Mouse (Mus musculus): Measurements from ENCODE around the gene Bcas3. TPM values are rescaled to one million over a fixed set of nuclear protein-coding genes. Genes with fewer than 3 reads are reported as not detected.

Bcas3 gene
- polyA plus RNA-seq, 1 experiment, result 37.8 TPM

GRCm38 (mm10) chr11:85638696-85639495 lies 285.9 kb downstream of the Bcas3 start:
- no peaks in the 10 kb centered on the region for H3K4me1 ChIP-seq (ENCODE audit: control insufficient read depth, insufficient read depth, low read length)
- no peaks in the 10 kb centered on the region for H3K36me3 ChIP-seq (ENCODE audit: control insufficient read depth, insufficient read depth, low read length, poor library complexity, severe bottlenecking)
- no peaks in the 10 kb centered on the region for H3K27me3 ChIP-seq (ENCODE audit: control insufficient read depth, insufficient read depth, low read length, poor library complexity, severe bottlenecking)
- no peak overlapping the region for H3K4me3 ChIP-seq (ENCODE audit: low read depth, low read length)
- no peak overlapping the region for H3K27ac ChIP-seq (ENCODE audit: insufficient read depth, low read length)
- no peaks in the 10 kb centered on the region for H3K9me3 ChIP-seq (replicated peaks; ENCODE audit: control insufficient read depth, insufficient read depth, low read length, poor library complexity, severe bottlenecking)
- TF ChIP-seq POLR2A (IDR thresholded peaks at IDR 0.05; ENCODE audit: insufficient read depth, low read length) (no peak), EP300 (IDR thresholded peaks at IDR 0.05; ENCODE audit: insufficient read depth, low read depth, low read length) (no peak), CTCF (IDR thresholded peaks at IDR 0.05; ENCODE audit: low read depth, low read length) (no peak)
- H3K9ac ChIP-seq (ENCODE audit: low read depth, poor library complexity, severe bottlenecking), result no peak overlapping the region

DNA sequence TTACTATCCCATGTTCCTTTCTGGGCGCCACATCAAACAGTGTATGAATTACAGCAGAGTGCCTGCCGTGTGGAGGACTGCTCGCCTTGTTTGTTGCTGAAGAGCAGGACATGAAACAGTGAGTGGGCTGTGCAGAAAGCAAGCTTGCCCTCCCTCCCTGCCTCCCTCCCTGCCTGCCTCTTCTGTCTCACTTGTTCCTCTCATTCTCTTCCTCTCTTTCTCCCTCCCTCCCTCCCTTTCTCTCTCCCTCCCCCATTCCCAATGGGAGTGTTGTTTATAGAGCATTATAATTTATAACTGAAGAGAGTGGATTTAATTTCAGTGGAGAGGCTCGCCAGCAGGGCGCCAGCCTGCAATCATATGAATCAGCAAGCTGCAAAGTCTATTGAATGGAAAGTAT lies 287.7 kb downstream of the Bcas3 start:
- H3K27ac ChIP-seq (ENCODE audit: insufficient read depth, low read length), result no peak overlapping the region

GRCm38 (mm10) chr11:85641486-85641885 lies 288.5 kb downstream of the Bcas3 start:
- no peaks in the 10 kb centered on the region for H3K4me1 ChIP-seq (ENCODE audit: control insufficient read depth, insufficient read depth, low read length)
- H3K27ac ChIP-seq (ENCODE audit: insufficient read depth, low read length), result no peak overlapping the region
- H3K9ac ChIP-seq (ENCODE audit: low read depth, poor library complexity, severe bottlenecking), result no peak overlapping the region
- H3K4me3 ChIP-seq (ENCODE audit: low read depth, low read length), result no peak overlapping the region
- H3K9me3 ChIP-seq (replicated peaks; ENCODE audit: control insufficient read depth, insufficient read depth, low read length, poor library complexity, severe bottlenecking), result no peaks in the 10 kb centered on the region
- TF ChIP-seq CTCF (IDR thresholded peaks at IDR 0.05; ENCODE audit: low read depth, low read length), result no peak
- no peak for TF ChIP-seq EP300 (IDR thresholded peaks at IDR 0.05; ENCODE audit: insufficient read depth, low read depth, low read length)
- TF ChIP-seq POLR2A (IDR thresholded peaks at IDR 0.05; ENCODE audit: insufficient read depth, low read length), result no peak
- H3K27me3 ChIP-seq (ENCODE audit: control insufficient read depth, insufficient read depth, low read length, poor library complexity, severe bottlenecking), result no peaks in the 10 kb centered on the region
- H3K36me3 ChIP-seq (ENCODE audit: control insufficient read depth, insufficient read depth, low read length, poor library complexity, severe bottlenecking), result no peaks in the 10 kb centered on the region

More for the DNA sequence above, 287.7 kb downstream of the Bcas3 start:
- H3K4me1 ChIP-seq (ENCODE audit: control insufficient read depth, insufficient read depth, low read length), result no peaks in the 10 kb centered on the region
- no peak overlapping the region for H3K4me3 ChIP-seq (ENCODE audit: low read depth, low read length)
- no peaks in the 10 kb centered on the region for H3K9me3 ChIP-seq (replicated peaks; ENCODE audit: control insufficient read depth, insufficient read depth, low read length, poor library complexity, severe bottlenecking)
- no peak overlapping the region for H3K9ac ChIP-seq (ENCODE audit: low read depth, poor library complexity, severe bottlenecking)
- H3K27me3 ChIP-seq (ENCODE audit: control insufficient read depth, insufficient read depth, low read length, poor library complexity, severe bottlenecking), result no peaks in the 10 kb centered on the region
- H3K36me3 ChIP-seq (ENCODE audit: control insufficient read depth, insufficient read depth, low read length, poor library complexity, severe bottlenecking), result no peaks in the 10 kb centered on the region
- no peak for TF ChIP-seq POLR2A (IDR thresholded peaks at IDR 0.05; ENCODE audit: insufficient read depth, low read length)
- no peak for TF ChIP-seq CTCF (IDR thresholded peaks at IDR 0.05; ENCODE audit: low read depth, low read length)
- TF ChIP-seq EP300 (IDR thresholded peaks at IDR 0.05; ENCODE audit: insufficient read depth, low read depth, low read length), result no peak

GRCm38 (mm10) chr11:85642591-85642990 lies 289.6 kb downstream of the Bcas3 start:
- Histone ChIP-seq H3K4me3 (ENCODE audit: low read depth, low read length) (no peak overlapping the region), H3K36me3 (ENCODE audit: control insufficient read depth, insufficient read depth, low read length, poor library complexity, severe bottlenecking) (no peaks in the 10 kb centered on the region), H3K9ac (ENCODE audit: low read depth, poor library complexity, severe bottlenecking) (no peak overlapping the region), H3K4me1 (ENCODE audit: control insufficient read depth, insufficient read depth, low read length) (no peaks in the 10 kb centered on the region), H3K9me3 (replicated peaks; ENCODE audit: control insufficient read depth, insufficient read depth, low read length, poor library complexity, severe bottlenecking) (no peaks in the 10 kb centered on the region), H3K27me3 (ENCODE audit: control insufficient read depth, insufficient read depth, low read length, poor library complexity, severe bottlenecking) (no peaks in the 10 kb centered on the region), H3K27ac (ENCODE audit: insufficient read depth, low read length) (no peak overlapping the region)
- TF ChIP-seq CTCF (IDR thresholded peaks at IDR 0.05; ENCODE audit: low read depth, low read length) (no peak), EP300 (IDR thresholded peaks at IDR 0.05; ENCODE audit: insufficient read depth, low read depth, low read length) (no peak), POLR2A (IDR thresholded peaks at IDR 0.05; ENCODE audit: insufficient read depth, low read length) (no peak)

- no peaks in the 10 kb centered on the region for H3K36me3 ChIP-seq (ENCODE audit: control insufficient read depth, insufficient read depth, low read length, poor library complexity, severe bottlenecking)
- no peaks in the 10 kb centered on the region for H3K27me3 ChIP-seq (ENCODE audit: control insufficient read depth, insufficient read depth, low read length, poor library complexity, severe bottlenecking)
- H3K4me3 ChIP-seq (ENCODE audit: low read depth, low read length), result no peak overlapping the region
- no peak overlapping the region for H3K27ac ChIP-seq (ENCODE audit: insufficient read depth, low read length)
- TF ChIP-seq EP300 (IDR thresholded peaks at IDR 0.05; ENCODE audit: insufficient read depth, low read depth, low read length) (no peak), CTCF (IDR thresholded peaks at IDR 0.05; ENCODE audit: low read depth, low read length) (no peak), POLR2A (IDR thresholded peaks at IDR 0.05; ENCODE audit: insufficient read depth, low read length) (no peak)
- H3K4me1 ChIP-seq (ENCODE audit: control insufficient read depth, insufficient read depth, low read length), result no peaks in the 10 kb centered on the region
- H3K9ac ChIP-seq (ENCODE audit: low read depth, poor library complexity, severe bottlenecking), result no peak overlapping the region
- no peaks in the 10 kb centered on the region for H3K9me3 ChIP-seq (replicated peaks; ENCODE audit: control insufficient read depth, insufficient read depth, low read length, poor library complexity, severe bottlenecking)
Observed at GRCm38 (mm10) chr11:85643025-85643424, 290.1 kb downstream of the Bcas3 start.

GRCm38 (mm10) chr11:85643479-85644000 lies 290.6 kb downstream of the Bcas3 start:
- Histone ChIP-seq H3K9me3 (replicated peaks; ENCODE audit: control insufficient read depth, insufficient read depth, low read length, poor library complexity, severe bottlenecking) (no peaks in the 10 kb centered on the region), H3K4me1 (ENCODE audit: control insufficient read depth, insufficient read depth, low read length) (no peaks in the 10 kb centered on the region), H3K27ac (ENCODE audit: insufficient read depth, low read length) (no peak overlapping the region), H3K4me3 (ENCODE audit: low read depth, low read length) (no peak overlapping the region), H3K27me3 (ENCODE audit: control insufficient read depth, insufficient read depth, low read length, poor library complexity, severe bottlenecking) (no peaks in the 10 kb centered on the region), H3K36me3 (ENCODE audit: control insufficient read depth, insufficient read depth, low read length, poor library complexity, severe bottlenecking) (no peaks in the 10 kb centered on the region), H3K9ac (ENCODE audit: low read depth, poor library complexity, severe bottlenecking) (no peak overlapping the region)
- TF ChIP-seq POLR2A (IDR thresholded peaks at IDR 0.05; ENCODE audit: insufficient read depth, low read length), result no peak
- TF ChIP-seq EP300 (IDR thresholded peaks at IDR 0.05; ENCODE audit: insufficient read depth, low read depth, low read length), result no peak
- no peak for TF ChIP-seq CTCF (IDR thresholded peaks at IDR 0.05; ENCODE audit: low read depth, low read length)
